Mouse (Mus musculus): ENCODE data around the gene Meaf6.

Gene Meaf6

DNA sequence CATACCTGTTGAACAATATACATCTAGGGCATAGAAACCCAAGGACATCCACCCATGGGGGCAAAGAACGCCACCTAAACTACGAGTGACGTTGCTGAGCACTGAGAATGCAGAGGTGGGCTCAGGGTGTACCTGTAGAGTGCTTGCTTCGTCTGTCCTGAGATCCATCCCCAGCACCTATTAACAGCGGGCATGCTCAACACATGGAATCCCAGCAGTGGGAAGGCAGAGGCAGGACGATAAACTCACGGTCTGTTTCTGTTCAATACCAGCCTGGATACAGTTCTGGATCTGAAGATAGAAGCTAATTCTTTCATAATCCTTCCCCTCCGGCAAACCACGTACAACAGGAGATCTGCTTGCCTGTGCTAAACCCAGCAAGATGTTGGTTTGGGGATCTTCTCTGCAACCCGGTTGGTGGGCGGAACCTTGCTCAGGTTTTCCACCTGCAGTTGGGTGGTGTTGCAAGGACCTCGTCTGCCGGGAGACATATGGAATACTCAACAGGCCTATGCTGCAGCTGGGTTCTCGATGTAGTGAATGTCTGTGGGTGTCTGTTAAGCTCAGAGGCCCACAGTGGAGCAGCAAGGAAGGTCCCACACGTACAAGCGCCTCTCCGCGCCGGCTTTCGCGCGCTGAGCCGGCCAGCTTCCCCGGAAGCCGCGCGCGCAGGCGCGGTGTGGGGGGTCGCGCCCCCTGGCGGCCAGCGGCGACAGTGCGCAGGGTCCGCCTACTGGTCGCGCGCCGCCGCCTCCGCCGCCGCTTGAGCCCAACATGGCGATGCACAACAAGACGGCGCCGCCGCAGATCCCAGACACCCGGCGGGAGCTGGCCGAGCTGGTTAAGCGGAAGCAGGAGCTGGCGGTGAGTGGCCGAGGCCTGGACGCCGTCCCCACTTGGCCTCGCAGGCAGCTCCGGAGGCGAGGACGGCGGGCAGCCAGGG is at the start of gene Meaf6:
Gene Meaf6, plus strand, starts transcription at position 732 of the 943 bp plus-strand sequence.
- DNase-seq (ENCODE audit: low spot score in 2 of 2): peak; percentile 90 to 91

DNA sequence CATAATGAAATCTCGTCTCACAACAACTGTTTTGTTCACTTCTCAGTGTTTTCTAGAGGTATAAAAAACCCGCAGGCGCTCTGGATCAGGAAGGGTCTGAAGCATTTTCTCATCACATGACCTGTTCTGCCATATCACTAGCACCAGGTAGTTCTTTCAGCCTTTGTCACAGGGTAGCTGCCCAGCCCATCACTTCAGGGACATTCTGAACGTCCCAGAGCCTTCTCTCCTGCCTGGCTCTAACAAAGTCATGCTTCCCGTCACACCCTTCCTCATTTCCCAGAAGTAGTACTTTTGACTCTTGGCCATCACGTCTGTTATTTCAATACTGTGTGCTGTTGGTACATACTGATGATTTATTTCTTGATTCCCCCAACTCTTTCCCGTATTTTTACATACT is 40.5 kb upstream of the Meaf6 start:
- DNase-seq (ENCODE audit: low spot score in 2 of 2): peak; percentile 8 to 28

DNA sequence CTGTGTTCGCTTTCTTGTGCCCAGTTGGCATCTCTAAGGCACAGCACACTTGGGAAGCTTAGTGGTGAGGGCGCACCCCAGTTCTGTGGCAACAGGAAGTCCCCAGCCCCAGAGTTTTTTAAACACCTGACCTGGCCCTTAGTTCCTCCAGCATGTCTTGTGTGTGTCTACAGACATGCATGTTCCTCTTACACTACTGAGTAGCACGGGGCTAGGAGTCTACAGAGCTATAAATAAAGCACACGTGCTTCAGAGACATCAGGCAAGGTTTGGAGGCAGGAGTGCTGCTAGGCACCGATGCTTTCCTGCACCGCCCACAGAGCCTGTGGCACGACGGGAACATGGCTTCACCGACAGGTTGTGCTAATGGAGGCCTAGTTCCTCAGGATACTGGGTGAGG is 29.5 kb upstream of the Meaf6 start:
- DNase-seq (ENCODE audit: low spot score in 2 of 2): no peak

DNA sequence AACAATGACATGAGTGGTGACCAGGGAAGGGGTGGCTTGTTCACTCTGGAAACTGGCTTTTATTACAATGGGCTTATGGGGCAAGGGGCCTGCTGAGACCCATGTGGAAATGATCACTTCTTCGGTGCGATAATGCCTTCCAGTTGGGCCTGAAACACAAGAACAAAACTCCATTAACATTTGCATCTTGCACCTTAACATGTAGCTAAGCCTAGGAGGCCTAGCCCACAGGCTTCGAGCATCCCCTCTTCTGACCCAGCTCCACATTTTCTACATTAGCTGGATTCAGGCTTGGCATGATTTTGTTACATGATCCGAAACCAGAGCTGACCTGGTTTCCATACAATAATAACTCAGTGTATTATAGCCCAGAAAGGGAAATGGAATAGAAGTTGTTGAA is 28.5 kb upstream of the Meaf6 start:
- DNase-seq (ENCODE audit: low spot score in 2 of 2): no peak

DNA sequence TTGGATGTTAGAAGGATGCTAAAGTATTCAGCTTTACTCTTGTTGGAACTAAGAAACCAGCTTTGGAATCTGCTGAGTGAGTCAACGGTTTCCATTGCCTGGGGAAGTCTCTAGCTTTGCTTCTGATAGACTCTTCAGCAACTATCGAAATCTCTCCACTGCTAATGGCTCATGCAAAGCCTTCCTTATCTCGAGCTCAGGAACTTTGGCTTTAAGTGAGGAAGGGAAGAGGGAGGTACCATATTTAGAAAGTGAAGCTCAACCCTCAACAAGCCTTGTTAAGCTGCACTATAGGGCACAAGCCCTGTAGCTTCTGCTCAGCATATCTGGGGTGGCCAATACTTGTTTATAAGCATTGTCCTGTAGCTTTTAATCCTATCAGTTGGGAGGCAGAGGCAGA is 27.7 kb upstream of the Meaf6 start:
- DNase-seq (ENCODE audit: low spot score in 2 of 2): no peak

DNA sequence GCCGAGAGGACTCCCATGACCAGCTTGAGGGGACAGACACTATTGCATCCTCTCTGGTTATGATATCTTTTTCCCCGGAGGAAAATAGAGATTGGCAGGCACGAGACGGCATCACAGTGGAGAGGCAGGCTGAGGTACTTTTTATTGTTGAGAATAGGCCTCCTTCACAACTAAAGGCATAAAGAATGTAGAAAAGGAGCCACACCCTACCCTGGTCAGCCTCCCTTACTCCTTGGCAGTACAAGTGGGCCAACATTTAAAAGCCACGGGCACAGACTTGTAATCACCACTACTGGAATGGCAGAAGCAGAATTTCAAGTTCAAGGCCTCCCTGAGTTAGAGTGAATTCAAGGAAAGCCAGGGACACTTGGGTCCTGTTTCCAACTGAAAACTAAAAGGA is 26.9 kb upstream of the Meaf6 start:
- no peak for DNase-seq (ENCODE audit: low spot score in 2 of 2)

DNA sequence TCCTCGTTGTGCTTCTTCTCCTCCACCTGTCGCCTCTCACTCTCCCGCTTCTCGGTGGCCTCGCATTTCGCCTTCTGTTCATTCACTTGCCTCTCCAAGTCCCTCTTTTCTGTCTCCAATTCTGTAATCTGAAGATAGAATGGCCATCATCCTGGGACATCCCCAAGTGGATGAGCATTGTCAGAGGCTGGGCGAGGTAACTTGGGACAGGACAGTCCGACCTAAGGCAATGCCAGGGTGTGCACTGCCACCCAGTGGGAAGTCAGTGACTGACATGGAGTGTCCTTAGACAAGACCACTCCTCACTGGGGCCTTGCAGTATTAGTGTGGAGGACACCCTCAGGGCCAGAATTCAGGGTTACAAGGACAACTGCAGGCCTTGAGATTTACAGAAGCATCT is 25.9 kb upstream of the Meaf6 start:
- peak; percentile 12 to 27 for DNase-seq (ENCODE audit: low spot score in 2 of 2)

DNA sequence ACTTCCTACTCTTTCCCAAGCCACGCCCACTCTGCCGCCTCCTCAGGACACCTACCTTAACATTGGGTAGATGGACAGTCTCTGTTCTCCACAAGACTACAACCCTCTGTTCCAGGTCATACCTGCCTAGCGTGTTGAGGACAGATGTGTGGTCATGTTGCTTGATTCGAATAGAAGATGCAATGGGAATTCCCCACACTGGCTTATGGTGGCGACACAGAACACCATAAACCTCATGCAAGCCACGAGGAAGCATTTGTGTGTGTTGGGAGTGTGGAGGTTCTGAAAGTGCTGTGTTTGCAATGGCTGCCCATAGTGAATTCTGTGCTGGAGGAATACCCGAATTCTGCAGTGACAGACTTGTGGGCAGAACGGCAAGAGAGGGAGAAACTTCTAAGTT is 21.1 kb upstream of the Meaf6 start:
- DNase-seq (ENCODE audit: low spot score in 2 of 2): no peak

DNA sequence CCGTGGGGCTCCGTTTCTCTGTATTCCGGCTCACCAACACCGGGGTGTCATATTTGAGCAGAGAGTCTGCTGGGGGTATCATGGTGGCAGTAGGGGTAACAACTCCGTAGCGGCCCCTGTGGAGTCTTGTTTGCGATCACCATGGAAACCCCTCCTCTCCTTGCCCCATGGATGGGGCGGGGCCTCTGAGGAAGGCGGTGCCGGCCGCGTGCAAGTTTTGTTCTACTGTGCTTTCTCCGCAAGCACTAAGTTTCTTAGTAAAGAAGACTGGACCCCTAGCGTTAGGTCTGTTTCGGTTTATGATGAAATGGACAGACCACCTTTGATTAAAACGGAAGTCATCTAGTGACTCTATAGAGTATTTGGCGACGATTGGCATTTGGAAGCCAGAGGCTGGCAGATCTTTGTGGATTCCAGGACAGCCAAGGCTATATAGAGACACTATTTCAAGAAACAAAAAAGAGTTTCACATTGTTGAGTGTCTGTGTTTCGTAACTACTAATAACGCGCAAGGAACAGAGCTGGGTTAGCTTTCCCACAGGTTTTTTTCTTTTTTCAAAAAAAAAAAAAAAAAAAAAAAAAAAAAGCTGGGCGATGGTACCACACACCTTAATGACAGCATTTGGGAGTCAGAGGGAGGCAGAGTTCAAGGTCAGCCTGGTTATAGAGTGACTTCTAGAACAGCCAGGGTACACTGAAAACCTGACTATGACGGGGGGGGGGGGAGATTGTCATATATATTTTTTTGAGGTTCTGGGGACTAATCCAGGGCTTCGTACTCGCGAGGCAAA is 19.2 kb upstream of the Meaf6 start, which contains the start of gene Dnali1:
Gene Dnali1, minus strand, starts transcription at position 187 of the 791 bp plus-strand sequence.
- peak; percentile 59 to 68 for DNase-seq (ENCODE audit: low spot score in 2 of 2)

DNA sequence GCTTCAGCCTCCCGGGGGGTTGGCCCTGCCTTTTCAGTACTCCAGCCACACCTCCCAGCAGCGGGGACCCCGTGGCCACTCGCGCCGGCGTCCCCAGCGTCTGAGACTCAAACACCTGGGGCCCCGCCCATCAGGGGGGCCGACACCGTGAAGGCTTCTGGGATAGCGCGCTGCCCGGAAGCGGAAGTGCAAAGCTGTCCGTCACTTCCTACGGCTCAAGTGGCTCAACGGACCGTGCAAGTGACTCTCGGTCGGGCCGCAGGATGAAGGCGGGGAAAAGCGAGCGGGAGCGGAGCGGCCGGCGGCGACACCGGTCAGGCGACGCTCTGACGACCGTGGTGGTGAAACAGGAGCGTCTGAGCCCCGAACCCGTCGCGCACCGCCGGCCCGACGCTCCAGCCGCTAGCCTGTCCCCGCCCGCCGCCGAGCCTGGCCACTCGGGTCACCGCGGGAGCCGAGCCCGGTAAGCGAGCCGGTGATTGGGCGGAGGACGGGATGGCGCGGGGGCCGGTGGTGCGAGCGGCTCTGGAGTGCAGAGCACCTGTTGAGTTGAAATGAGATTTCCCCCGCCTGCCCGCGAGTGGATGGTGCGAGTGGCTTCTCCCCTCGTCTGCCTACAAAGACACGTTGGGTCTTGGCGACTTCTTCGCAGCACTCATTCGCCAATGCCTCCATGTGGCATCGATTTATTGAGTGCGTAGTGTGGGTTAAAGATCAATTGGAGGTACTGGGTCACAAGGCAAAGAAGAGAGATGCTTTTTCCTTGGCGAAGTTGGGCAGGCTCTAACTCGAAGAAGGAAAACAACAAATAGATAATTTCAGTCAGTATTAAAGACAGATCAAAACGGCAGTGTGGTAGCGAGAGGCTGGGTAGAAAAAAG is 18.2 kb upstream of the Meaf6 start, which contains the start of gene Snip1:
Gene Snip1, plus strand, starts transcription at position 183 of the 881 bp plus-strand sequence.
- peak; percentile 94 for DNase-seq (ENCODE audit: low spot score in 2 of 2)

DNA sequence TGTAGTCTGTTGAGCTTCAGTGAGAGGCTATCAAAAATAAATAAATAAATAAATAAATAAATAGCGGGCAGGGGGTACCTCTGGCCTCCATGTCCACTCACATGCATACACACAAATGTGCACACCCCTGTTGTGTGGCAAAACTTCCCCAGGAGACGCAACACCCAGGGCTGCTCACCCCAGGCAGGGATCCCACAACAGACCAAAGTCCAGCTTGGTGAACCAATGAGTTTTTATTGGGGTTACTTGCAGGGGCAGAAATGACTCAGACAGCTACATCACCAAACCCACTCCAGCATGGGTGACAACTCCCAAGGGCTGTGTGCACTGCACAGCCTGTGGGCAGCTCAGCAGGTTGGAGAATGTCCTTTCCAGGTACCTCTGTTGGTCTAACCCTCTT is 7.2 kb upstream of the Meaf6 start:
- no peak for DNase-seq (ENCODE audit: low spot score in 2 of 2)

DNA sequence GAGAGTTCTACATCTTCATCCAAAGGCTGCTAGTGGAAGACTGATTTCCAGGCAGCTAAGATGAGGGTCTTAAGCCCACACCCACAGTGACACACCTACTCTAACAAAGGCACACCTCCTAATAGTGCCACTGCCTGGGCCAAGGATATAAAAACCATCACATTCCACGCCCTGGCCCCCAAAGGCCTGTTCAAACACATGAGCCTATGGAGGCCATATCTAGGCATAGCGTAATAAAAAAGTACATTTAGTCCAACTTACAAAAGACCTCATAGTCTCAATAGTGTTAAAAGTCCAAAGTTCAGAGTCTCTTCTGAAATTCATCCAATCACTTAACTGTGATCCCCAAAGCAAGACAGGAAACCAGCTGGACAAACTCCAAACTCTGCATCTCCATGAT is 6.2 kb upstream of the Meaf6 start:
- no peak for DNase-seq (ENCODE audit: low spot score in 2 of 2)

DNA sequence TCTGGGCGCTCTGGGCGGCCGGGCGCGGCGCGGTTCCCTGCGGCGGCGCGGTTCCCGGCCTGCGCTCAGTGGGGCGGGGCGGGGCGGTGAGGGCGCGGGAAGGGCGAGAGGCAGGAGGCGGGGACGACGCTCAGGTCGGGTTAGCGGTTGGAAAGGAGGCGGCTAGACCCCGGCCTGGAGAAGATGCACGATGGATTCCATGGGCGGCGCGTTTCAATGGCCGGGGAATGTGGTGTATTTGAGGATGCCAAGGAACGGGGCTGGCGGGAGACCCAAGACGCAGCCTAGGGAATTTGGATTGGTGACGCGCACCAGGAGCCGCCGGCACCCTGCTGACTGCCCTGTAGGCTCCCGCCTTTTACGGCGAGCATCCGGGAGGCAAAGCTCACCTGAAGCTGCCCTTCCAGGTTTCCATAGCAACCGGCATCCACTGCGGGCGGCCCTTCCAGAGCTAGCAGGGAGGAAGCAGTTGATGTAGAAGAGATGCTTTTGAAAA is 460 bp downstream of the Meaf6 start:
- DNase-seq (ENCODE audit: low spot score in 2 of 2): no peak

DNA sequence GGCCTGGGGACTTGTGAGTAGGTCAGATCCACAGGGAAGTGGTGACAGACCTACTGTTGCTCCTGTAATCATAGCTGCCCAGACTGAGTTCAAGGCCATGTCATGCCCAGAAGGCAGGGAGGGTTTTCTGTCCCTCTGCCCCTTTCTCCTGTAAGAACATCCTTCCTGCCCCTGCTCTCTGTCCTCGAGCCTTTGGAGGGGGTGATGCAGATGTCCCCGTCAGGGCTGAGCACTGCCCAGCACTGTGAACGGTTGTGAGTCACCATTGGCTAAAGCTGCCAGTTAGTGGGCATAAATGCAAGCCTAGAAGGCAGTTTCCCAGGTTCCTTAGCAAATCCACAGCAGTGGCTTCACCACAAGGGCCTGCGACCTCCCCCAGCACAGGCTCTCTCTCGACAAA is 8.1 kb downstream of the Meaf6 start:
- DNase-seq (ENCODE audit: low spot score in 2 of 2): no peak

DNA sequence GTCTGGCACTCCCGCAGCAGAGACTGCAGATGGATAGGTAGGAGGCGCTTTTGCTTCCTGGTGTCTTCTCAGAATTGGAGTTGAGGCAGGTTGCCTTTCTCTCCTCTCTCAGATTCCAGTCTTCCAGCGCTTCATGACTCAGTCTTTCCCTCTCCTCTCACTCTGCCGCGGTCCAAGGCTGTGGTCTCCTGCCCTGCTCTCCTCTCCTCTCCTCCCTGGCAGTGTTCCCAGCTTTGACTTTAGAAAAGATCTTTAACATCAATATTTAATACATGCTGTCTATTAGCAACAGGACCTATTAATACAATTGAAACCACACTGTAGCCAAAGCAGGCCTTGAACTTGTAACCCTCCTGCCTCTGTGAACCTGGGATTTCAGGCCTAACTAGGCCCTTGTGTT is 11.1 kb downstream of the Meaf6 start:
- DNase-seq (ENCODE audit: low spot score in 2 of 2): no peak

DNA sequence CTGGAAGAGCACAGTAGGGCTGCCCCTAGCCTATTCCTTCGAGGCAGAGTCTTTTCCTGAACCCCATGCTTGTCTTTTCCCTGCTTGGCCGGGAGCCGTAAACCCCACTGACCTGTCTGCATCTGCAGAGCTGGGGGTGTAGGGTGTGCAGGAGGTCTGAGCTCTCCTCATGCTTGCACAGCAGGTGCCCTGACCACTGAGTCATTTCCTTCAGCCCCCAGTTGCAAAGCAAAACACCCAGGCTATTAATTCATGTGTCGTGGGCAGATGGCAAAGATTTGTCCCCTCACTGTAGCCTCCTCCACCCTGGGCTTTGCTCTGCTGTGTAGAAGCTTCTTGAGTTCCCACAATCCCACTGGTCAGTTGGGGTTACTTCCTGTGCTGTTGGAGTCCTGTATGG is 12.5 kb downstream of the Meaf6 start:
- no peak for DNase-seq (ENCODE audit: low spot score in 2 of 2)

DNA sequence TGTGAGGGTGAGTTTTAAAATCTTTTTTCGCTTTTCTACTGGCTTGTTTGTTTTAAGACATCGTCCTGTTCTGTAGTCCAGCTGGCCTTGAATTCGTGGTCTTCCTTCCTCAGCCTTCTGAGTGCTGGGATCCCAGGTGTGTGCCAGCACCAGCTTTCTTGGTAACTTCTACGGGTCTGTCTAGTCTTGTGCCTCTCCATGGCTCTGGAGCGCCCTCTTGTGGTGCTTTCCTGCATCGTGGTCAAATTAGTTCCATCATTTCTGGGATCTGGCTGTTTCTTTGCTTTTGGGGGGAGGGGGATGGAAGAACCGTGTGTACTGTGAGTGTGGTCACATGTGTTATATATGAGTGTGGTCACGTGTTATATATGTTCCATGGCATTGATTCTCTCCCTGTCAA is 14.5 kb downstream of the Meaf6 start:
- DNase-seq (ENCODE audit: low spot score in 2 of 2): peak; percentile 34 to 70

DNA sequence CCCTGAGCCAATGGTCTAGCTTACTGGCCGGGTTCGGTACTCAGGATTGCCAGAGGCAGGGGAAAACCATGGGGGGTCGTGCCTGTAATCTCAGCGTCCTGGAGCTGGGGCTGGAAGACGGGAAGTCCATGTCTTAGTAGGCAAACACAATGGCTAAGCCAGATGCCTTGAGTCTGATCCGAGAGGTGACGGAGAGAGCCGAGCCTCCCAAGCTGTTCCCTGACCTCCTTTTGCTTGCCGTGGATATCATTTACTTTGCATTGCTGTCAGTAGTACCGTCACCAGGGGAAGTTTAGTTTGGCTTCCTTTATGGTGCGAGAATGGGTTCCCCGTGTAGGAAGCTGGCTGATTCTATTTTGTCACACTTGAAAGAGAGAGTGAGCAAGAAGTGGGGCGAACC is 16.4 kb downstream of the Meaf6 start:
- DNase-seq (ENCODE audit: low spot score in 2 of 2): no peak

DNA sequence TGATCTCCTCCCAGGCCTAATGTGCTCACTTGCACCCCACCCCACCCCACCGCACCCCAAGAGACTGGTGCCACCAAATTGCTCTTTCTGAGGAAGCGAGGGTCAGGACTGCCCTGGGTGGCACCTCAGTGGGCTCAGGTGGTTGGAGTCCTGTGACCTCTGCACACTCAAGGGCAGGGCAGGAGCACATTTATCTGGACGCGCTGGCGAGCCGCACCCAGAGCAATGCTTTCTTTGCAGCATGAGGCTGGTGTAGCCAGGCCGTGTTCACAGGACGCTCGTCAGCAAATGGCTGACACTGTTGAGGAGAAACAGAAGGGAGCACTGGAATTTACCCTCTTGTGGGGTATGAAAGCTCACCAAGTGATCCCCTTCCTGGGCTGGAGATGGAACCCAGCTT is 20.4 kb downstream of the Meaf6 start:
- no peak for DNase-seq (ENCODE audit: low spot score in 2 of 2)

DNA sequence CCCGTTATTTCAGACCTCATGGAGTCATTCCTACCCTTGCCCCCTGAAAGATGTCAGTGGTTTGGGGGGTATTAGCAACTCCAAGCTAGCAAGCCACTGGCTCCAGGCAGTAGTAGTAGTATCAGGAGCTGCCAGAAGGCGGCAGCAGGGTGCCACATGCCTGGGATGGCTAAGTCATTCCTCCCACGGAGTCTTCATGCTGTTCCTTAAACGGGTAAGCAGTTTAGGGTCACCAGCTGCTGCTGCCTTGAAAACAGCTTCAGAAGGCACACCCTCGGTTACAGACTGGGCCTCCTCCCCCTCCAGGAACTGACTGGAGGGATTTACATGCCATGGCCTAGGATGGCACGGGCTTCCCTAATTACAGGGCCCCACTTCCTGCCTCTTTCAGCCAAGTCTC is 29.7 kb downstream of the Meaf6 start:
- DNase-seq (ENCODE audit: low spot score in 2 of 2): peak; percentile 84 to 85

DNA sequence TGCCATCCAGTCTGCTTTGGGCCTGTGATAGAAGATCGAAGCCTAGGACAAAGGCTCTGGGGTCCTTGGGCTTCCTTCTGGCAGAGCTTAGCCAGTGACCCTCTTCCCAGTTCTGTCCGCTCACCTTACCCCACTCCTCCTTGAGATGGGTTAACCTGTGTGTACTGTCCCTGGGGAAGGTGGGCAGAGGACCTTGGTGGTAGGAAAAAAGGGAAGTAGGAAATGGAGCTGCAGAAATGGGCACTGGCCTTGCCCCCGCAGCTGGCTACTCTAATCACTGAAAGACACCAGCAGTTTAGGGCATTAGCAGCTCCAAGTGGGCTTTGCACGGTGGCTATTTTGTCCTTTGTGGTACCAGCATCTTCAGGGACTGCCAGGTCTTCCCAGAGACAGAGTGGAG is 30.1 kb downstream of the Meaf6 start:
- no peak for DNase-seq (ENCODE audit: low spot score in 2 of 2)

DNA sequence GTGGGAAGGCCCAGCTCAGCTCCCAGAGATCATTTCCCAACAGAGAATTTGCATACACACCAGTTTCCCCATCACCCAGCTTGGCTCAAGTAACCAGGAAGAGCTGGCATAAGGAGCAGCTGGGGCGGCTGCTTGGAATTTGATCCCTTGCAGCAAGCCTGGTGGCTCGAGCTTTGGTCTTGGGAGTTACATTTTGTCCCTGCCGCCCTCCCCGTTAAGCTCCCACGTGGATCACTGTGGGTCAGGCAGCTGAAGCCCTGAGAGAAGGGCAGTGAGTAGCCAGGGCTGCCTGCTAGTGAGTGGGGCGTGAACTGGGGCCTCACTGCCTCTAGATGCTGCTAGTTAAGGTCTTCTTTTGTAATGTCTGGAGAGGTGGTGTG is 30.8 kb downstream of the Meaf6 start:
- peak; percentile 26 to 34 for DNase-seq (ENCODE audit: low spot score in 2 of 2)
